Mouse (Mus musculus) neural tube, embryonic 14.5 days (tissue): ENCODE data around the gene 6430548M08Rik. TPM values are rescaled to one million over a fixed set of nuclear protein-coding genes. Genes with fewer than 3 reads are reported as not detected.

Experiments used
- ATAC-seq: fragments of 200-750 bp; cut with Nextera tagmentation; 2 replicates; pipeline ENCODE4 v1.8.0; 2017; ENCODE audit warnings: low read depth, mild to moderate bottlenecking, moderate TSS enrichment, moderate library complexity
- H3K27ac ChIP-seq: fragments of 300-500 bp; sonication (generic); 2 replicates; pipeline ENCODE4 v1.5.1; 2014; ENCODE audit warnings: low read depth, mild to moderate bottlenecking, control low read depth, low read length, moderate library complexity, mixed read lengths
- H3K27me3 ChIP-seq: fragments of 300-500 bp; sonication (generic); 2 replicates; pipeline ENCODE4 v1.6.1; 2014; ENCODE audit warnings: low read length; ENCODE audit not compliant: control insufficient read depth, insufficient read depth
- H3K36me3 ChIP-seq: fragments of 300-500 bp; sonication (generic); 2 replicates; pipeline ENCODE4 v1.6.1; 2014; ENCODE audit warnings: low read length, mixed read lengths; ENCODE audit not compliant: control insufficient read depth, insufficient read depth
- H3K4me1 ChIP-seq: fragments of 300-500 bp; sonication (generic); 2 replicates; pipeline ENCODE4 v1.6.1; 2014; ENCODE audit warnings: low read length; ENCODE audit not compliant: control insufficient read depth, insufficient read depth
- H3K4me2 ChIP-seq: fragments of 300-500 bp; sonication (generic); 2 replicates; pipeline ENCODE4 v1.6.1; 2014; ENCODE audit warnings: mild to moderate bottlenecking, low read depth, low read length, control low read depth
- H3K4me3 ChIP-seq: fragments of 300-500 bp; sonication (generic); 2 replicates; pipeline ENCODE4 v1.5.1; 2014; ENCODE audit warnings: low read depth, low read length, control low read depth, mixed read lengths
- H3K9ac ChIP-seq: fragments of 300-500 bp; sonication (generic); replicated peaks from 2 replicates; pipeline ENCODE4 v1.6.1; 2014; ENCODE audit warnings: low read depth, mild to moderate bottlenecking, control low read depth, low read length, mixed read lengths
- H3K9me3 ChIP-seq: fragments of 300-500 bp; sonication (generic); 2 replicates; pipeline ENCODE4 v1.6.1; 2016; ENCODE audit warnings: low read length; ENCODE audit not compliant: control insufficient read depth
- WGBS: fragments of 180-500 bp; shearing (Covaris S2); extraction: QIAGEN DNeasy Blood & Tissue Kit; methylation state at CpG from one replicate; pipeline ENCODE4 v1.1.7; 2014; 5-methylcytosine and 5-hydroxymethylcytosine counted together
- polyA plus RNA-seq: library from polyadenylated mRNA; unstranded; fragments of >200 nt; fragmentation: Nextera tagmentation; extraction: Ambion mirVana; gene quantifications from 2 replicates; pipeline ENCODE4 v1.2.1, GENCODE M21; 2014

The 6430548M08Rik gene
- polyA plus RNA-seq, 1 experiment from 2014 or later, result 36.9 TPM

DNA sequence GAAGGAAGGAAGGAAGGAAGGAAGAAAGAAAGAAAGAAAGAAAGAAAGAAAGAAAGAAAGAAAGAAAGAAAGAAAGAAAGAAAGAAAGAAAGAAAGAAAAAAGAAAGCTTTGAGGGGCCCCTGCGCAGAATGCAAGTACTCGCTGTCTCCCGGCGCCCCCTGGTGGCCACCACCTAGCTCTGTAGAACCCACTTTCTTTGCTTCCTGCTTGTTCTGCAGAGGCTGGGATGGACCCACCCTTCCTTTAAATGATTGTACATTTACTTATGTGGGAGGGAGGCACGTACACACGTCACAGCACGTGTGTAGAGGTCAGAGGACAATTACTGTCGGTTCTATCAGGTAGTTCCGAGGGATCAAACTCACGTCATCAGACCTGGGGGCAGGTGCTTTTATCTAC, 35.9 kb upstream of the 6430548M08Rik start:
- no peak overlapping the region for H3K9ac ChIP-seq
- no peaks in the 10 kb centered on the region for H3K9me3 ChIP-seq
- peaks cover 15% of the 10 kb centered on the region for H3K36me3 ChIP-seq
- no peaks in the 10 kb centered on the region for H3K27me3 ChIP-seq
- H3K4me1 ChIP-seq, result no peaks in the 10 kb centered on the region
- 15% methylated on average over 10 of the region's 10 CpGs for WGBS
- ATAC-seq, result no peak
- no peak overlapping the region for H3K4me2 ChIP-seq
- no peak overlapping the region for H3K27ac ChIP-seq
- H3K4me3 ChIP-seq, result no peak overlapping the region

DNA sequence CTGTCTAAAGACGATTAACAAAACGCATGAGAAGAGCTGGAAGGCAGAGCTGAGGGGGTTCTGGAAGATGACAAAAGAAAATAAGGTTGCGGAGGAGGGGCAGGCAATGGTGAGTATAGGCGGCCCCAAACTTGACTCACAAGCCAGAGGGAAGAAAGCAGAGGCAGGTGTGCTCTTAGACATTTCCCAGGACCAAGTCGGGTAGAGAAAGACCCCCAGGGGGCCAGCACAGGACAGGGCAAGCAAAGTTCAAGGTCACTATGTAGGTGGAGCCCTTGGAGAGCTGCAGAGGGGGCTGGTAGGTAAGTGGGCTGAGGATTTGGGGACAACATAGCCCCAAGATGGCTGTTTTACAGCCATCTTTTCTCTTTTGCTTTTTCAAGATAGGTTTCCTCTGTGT, 34.6 kb upstream of the 6430548M08Rik start:
- Histone ChIP-seq H3K4me1 (no peaks in the 10 kb centered on the region), H3K36me3 (peaks cover 17% of the 10 kb centered on the region), H3K27me3 (no peaks in the 10 kb centered on the region), H3K4me3 (no peak overlapping the region), H3K9ac (no peak overlapping the region), H3K27ac (no peak overlapping the region), H3K4me2 (no peak overlapping the region), H3K9me3 (no peaks in the 10 kb centered on the region)
- 60% methylated on average over 5 of the region's 5 CpGs for WGBS
- no peak for ATAC-seq

DNA sequence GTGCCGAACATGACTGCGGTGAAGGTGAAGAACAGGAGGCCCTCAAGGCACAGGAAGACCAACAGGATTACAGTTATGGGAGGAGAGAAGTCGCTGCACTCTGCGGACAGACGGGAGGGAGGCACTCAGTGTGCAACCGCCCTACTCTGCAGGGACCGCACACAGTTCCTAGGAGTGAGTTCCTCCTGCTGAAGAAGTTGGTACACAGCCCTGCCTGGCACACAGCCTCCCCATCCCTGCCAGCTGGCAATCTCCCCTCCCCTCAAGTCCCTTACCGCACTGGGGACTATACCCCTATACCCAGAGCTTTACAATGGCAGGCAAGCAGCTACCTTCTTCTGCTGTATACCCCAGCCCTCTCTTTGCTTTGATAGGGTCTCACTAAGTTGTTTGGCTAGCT, 30.7 kb upstream of the 6430548M08Rik start:
- Histone ChIP-seq H3K4me1 (no peaks in the 10 kb centered on the region), H3K9ac (no peak overlapping the region), H3K27me3 (no peaks in the 10 kb centered on the region), H3K9me3 (no peaks in the 10 kb centered on the region), H3K4me2 (no peak overlapping the region), H3K4me3 (no peak overlapping the region), H3K36me3 (peaks cover 52% of the 10 kb centered on the region), H3K27ac (no peak overlapping the region)
- ATAC-seq, result no peak
- WGBS, result 86% methylated on average over 8 of the region's 8 CpGs

DNA sequence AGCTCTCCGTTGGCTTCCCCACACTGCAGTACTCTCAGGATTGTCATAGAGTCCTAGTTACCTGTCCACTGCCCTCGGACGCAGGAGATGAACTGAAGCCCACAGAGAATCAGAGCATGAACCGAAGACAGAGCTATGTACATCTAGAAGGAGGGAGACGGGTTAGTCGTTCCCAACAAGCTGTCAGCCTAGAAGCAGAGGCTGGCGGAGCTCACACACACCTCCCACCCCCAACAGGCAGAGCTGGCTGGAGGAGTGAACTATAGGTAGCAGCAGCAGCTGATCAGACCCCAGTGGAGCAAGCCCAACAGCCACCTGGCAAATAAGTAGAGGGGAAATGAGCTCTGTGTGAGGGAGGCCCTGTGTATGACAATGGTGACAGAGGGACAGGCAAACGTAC, 29.2 kb upstream of the 6430548M08Rik start:
- Histone ChIP-seq H3K36me3 (peaks cover 52% of the 10 kb centered on the region), H3K27me3 (no peaks in the 10 kb centered on the region), H3K27ac (no peak overlapping the region), H3K9ac (no peak overlapping the region), H3K9me3 (no peaks in the 10 kb centered on the region), H3K4me2 (no peak overlapping the region), H3K4me3 (no peak overlapping the region), H3K4me1 (no peaks in the 10 kb centered on the region)
- WGBS, result 94% methylated on average over 8 of the region's 8 CpGs
- ATAC-seq, result no peak

DNA sequence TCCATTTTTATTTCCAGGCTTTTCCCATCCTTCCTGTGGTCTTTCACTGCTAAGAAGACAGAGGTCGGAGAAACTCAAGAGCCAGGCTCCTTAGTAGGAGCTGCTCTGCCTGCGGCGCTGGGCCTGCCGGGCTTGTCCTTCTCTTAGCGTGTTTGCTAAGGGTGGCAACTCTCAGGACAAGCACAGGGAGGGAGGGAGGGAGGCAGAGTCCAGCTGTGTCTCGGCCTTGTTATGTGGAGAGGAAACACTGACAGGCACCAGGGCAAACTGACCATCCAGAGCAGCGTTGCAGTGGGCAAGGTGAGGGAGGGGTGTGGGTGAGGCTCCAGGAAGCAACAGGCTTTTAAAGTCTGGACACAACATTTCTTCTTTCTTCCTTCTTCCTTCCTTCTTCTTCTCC, 24.4 kb upstream of the 6430548M08Rik start:
- 81% methylated on average over 7 of the region's 7 CpGs for WGBS
- Histone ChIP-seq H3K27me3 (no peaks in the 10 kb centered on the region), H3K27ac (no peak overlapping the region), H3K4me3 (no peak overlapping the region), H3K36me3 (peaks cover 54% of the 10 kb centered on the region), H3K4me1 (no peaks in the 10 kb centered on the region), H3K9ac (no peak overlapping the region), H3K9me3 (no peaks in the 10 kb centered on the region), H3K4me2 (no peak overlapping the region)
- ATAC-seq, result no peak

DNA sequence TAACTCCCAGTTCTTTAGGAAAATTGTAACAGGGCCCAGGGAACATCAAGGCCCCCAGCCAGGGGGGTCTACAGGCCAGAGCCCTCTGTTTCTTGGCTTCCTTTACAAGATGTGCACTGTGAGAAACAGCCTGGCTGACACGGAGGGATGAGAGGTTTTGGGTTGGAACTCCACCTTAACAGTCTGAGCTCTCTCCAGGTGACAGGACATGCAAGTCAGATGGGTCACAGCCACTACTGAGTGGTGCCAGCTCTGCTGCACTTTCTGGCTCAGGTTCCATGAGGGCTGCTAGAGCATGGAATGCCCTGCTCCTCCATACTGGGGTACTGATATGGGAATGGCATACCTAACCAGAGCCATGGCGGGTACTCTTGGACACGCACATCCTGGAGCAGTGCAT, 22.9 kb upstream of the 6430548M08Rik start:
- Histone ChIP-seq H3K9ac (no peak overlapping the region), H3K9me3 (no peaks in the 10 kb centered on the region), H3K4me3 (no peak overlapping the region), H3K36me3 (peaks cover 40% of the 10 kb centered on the region), H3K27me3 (no peaks in the 10 kb centered on the region), H3K27ac (no peak overlapping the region), H3K4me2 (no peak overlapping the region), H3K4me1 (no peaks in the 10 kb centered on the region)
- ATAC-seq, result no peak
- 92% methylated on average over 3 of the region's 3 CpGs for WGBS

DNA sequence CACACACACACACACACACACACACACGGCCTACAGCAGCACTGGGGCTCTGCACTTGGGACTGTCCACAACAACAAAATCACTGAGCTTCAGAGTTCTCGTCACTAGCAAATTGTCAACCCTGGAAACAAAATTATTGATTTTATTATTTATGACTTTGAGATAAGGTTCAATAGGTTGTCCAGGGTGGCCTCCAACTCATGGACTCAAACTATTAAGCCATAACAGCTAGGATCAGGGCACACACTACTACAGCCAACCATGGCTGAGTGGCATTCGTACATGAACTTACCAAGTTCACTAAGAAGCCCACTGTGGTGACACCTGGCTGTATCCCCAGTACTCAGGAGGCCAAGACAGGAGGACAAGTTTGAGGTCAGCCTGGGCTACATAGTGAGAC, 20.8 kb upstream of the 6430548M08Rik start:
- H3K27me3 ChIP-seq, result no peaks in the 10 kb centered on the region
- ATAC-seq, result no peak
- H3K27ac ChIP-seq, result no peak overlapping the region
- H3K4me3 ChIP-seq, result no peak overlapping the region
- no peak overlapping the region for H3K9ac ChIP-seq
- no peak overlapping the region for H3K4me2 ChIP-seq
- peaks cover 21% of the 10 kb centered on the region for H3K36me3 ChIP-seq
- H3K4me1 ChIP-seq, result no peaks in the 10 kb centered on the region
- H3K9me3 ChIP-seq, result no peaks in the 10 kb centered on the region
- WGBS, result 96% methylated on average over 3 of the region's 3 CpGs

DNA sequence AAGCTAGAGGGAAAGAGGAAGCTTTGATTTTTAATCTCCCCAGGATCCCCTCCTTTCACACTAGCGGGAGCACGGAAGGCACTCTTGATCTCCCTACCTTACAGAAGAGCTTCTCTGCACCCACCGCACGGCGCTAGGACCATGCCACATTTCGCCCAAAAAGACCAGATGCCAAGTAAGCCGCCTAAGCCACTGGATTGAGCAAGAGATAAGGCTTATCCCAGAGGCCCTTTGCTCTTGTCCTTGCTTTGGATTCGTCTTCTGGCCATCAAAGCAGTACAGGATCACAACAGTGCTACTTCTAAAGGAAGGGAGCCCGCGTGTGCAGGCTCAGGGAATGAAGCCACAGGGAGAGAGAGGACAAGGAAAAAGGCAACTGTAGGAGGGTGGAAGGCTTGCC, 19.2 kb upstream of the 6430548M08Rik start:
- Histone ChIP-seq H3K36me3 (peaks cover 21% of the 10 kb centered on the region), H3K9me3 (no peaks in the 10 kb centered on the region), H3K4me1 (peaks cover under 1% of the 10 kb centered on the region; the same call in 1 of the 2 replicates), H3K4me3 (no peak overlapping the region), H3K27ac (no peak overlapping the region), H3K27me3 (no peaks in the 10 kb centered on the region), H3K4me2 (no peak overlapping the region), H3K9ac (no peak overlapping the region; the same call in 1 of the 2 replicates)
- 92% methylated on average over 10 of the region's 10 CpGs for WGBS
- ATAC-seq, result no peak

DNA sequence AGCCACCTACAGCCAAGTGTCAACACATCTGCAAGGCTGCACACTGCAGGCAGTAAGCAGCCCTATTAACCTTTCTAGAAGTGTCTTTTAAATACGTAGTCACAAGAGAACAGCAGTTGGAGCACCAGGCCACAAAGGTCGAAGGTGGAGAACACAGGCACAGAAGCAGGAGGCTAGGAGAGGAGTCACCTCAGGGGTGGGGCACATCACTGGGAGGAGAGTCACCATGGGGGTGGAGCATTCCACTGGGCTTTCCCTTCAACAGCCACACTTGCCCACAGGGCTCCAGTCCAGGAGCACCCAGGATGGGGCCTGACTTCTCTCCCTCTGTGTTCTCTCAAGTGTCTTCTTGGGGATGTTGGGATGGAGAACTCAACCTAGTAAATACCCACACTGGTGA, 17.5 kb upstream of the 6430548M08Rik start:
- Histone ChIP-seq H3K4me1 (peaks cover 7% of the 10 kb centered on the region), H3K27ac (no peak overlapping the region), H3K27me3 (no peaks in the 10 kb centered on the region), H3K4me3 (no peak overlapping the region), H3K36me3 (peaks cover 9% of the 10 kb centered on the region; the same call in 1 of the 2 replicates), H3K9ac (no peak overlapping the region), H3K4me2 (no peak overlapping the region), H3K9me3 (no peaks in the 10 kb centered on the region)
- no peak for ATAC-seq
- WGBS, result 81% methylated on average over 2 of the region's 2 CpGs
